Mouse (Mus musculus) limb, embryonic 12.5 days (tissue): Measurements from ENCODE around the gene Tyrobp. TPM values are rescaled to one million over a fixed set of nuclear protein-coding genes. Genes with fewer than 3 reads are reported as not detected.

Experiments used
- ATAC-seq: fragments of 200-750 bp; cut with Nextera tagmentation; 2 replicates; pipeline ENCODE4 v1.8.0; 2017; ENCODE audit warnings: low read depth, moderate TSS enrichment; ENCODE audit not compliant: insufficient number of reproducible peaks, insufficient read depth, low FRiP score, low TSS enrichment
- H3K27ac ChIP-seq: fragments of 300-500 bp; sonication (generic); 2 replicates; pipeline ENCODE4 v1.5.1; 2016; ENCODE audit warnings: mild to moderate bottlenecking, moderate library complexity
- H3K27me3 ChIP-seq: fragments of 300-500 bp; sonication (generic); 2 replicates; pipeline ENCODE4 v1.6.1; 2016; ENCODE audit warnings: mild to moderate bottlenecking, moderate library complexity
- H3K36me3 ChIP-seq: fragments of 300-500 bp; sonication (generic); 2 replicates; pipeline ENCODE4 v1.6.1; 2016; ENCODE audit warnings: mild to moderate bottlenecking, moderate library complexity
- H3K4me1 ChIP-seq: fragments of 300-500 bp; sonication (generic); replicated peaks from 2 replicates; pipeline ENCODE4 v1.6.1; 2016
- H3K4me2 ChIP-seq: fragments of 300-500 bp; sonication (generic); 2 replicates; pipeline ENCODE4 v1.6.1; 2016; ENCODE audit warnings: mild to moderate bottlenecking, moderate library complexity
- H3K4me3 ChIP-seq: fragments of 300-500 bp; sonication (generic); replicated peaks from 2 replicates; pipeline ENCODE4 v1.5.1; 2016; ENCODE audit warnings: mild to moderate bottlenecking
- H3K9ac ChIP-seq: fragments of 300-500 bp; sonication (generic); replicated peaks from 2 replicates; pipeline ENCODE4 v1.6.1; 2016; ENCODE audit warnings: mild to moderate bottlenecking, moderate library complexity
- H3K9me3 ChIP-seq: fragments of 300-500 bp; sonication (generic); 2 replicates; pipeline ENCODE4 v1.6.1; 2016; ENCODE audit warnings: mild to moderate bottlenecking, moderate library complexity
- WGBS: fragments of 180-500 bp; shearing (Covaris S2); methylation state at CpG from one replicate; pipeline ENCODE4 v1.1.7; 2016; 5-methylcytosine and 5-hydroxymethylcytosine counted together
- polyA plus RNA-seq: library from polyadenylated mRNA; unstranded; fragments of >200 nt; fragmentation: Nextera tagmentation; extraction: Ambion mirVana; gene quantifications from 2 replicates; pipeline ENCODE4 v1.2.1, GENCODE M21; 2016

Gene Tyrobp
- polyA plus RNA-seq, 1 experiment from 2014 or later: 14.1 TPM

- no peak overlapping the region for H3K4me3 ChIP-seq
- H3K27ac ChIP-seq: no peak overlapping the region
- peaks cover 97% of the 10 kb centered on the region for H3K27me3 ChIP-seq
- H3K9me3 ChIP-seq: no peaks in the 10 kb centered on the region
- no peak overlapping the region for H3K4me2 ChIP-seq
- H3K36me3 ChIP-seq: no peaks in the 10 kb centered on the region
- WGBS: 30% methylated on average over 7 of the region's 7 CpGs
- ATAC-seq: no peak
- H3K4me1 ChIP-seq: peaks cover 5% of the 10 kb centered on the region
- no peak overlapping the region for H3K9ac ChIP-seq
Observed at GRCm38 (mm10) chr7:30463568-30463967, 50.0 kb downstream of the Tyrobp start.

- Histone ChIP-seq H3K4me1 (peaks cover 5% of the 10 kb centered on the region), H3K9ac (no peak overlapping the region), H3K4me3 (no peak overlapping the region), H3K4me2 (no peak overlapping the region), H3K27me3 (peaks cover 95% of the 10 kb centered on the region), H3K36me3 (no peaks in the 10 kb centered on the region), H3K27ac (no peak overlapping the region), H3K9me3 (no peaks in the 10 kb centered on the region)
- 24% methylated on average over 4 of the region's 4 CpGs for WGBS
- no peak for ATAC-seq
Observed at GRCm38 (mm10) chr7:30463996-30464395, 50.4 kb downstream of the Tyrobp start.

GRCm38 (mm10) chr7:30464816-30465300 is 51.3 kb downstream of the Tyrobp start:
- Histone ChIP-seq H3K4me3 (no peak overlapping the region), H3K36me3 (no peaks in the 10 kb centered on the region), H3K4me2 (no peak overlapping the region), H3K9me3 (no peaks in the 10 kb centered on the region), H3K9ac (no peak overlapping the region), H3K4me1 (peaks cover 5% of the 10 kb centered on the region), H3K27me3 (peaks cover 86% of the 10 kb centered on the region), H3K27ac (no peak overlapping the region)
- 13% methylated on average over 6 of the region's 6 CpGs for WGBS
- no peak for ATAC-seq

Other genes starting within 250 kb of the Tyrobp start
- gene Zfp146, start 244.0 kb upstream of the Tyrobp start, polyA plus RNA-seq: 19.1 and 23.0 TPM in 2 replicates
- gene Cox7a1, start 229.6 kb upstream of the Tyrobp start, polyA plus RNA-seq: 2.4 and 2.9 TPM in 2 replicates
- 75.6 and 77.9 TPM in 2 replicates for gene Capns1, start 214.9 kb upstream of the Tyrobp start, polyA plus RNA-seq
- 174 and 182 TPM in 2 replicates for gene Polr2i, start 181.8 kb upstream of the Tyrobp start, polyA plus RNA-seq
- 214 and 222 TPM in 2 replicates for gene Tbcb, start 181.5 kb upstream of the Tyrobp start, polyA plus RNA-seq
- not detected in 2 replicates for gene Ovol3, start 178.0 kb upstream of the Tyrobp start, polyA plus RNA-seq
- gene Thap8, start 133.7 kb upstream of the Tyrobp start, polyA plus RNA-seq: 0.15 and 0.26 TPM in 2 replicates
- gene Wdr62, start 133.3 kb upstream of the Tyrobp start, polyA plus RNA-seq: 9.7 and 10.6 TPM in 2 replicates
- gene Clip3, start 122.0 kb upstream of the Tyrobp start, polyA plus RNA-seq: 39.7 and 46.6 TPM in 2 replicates
- 101 TPM in 2 replicates for gene Alkbh6, start 105.0 kb upstream of the Tyrobp start, polyA plus RNA-seq
- 84.6 and 98.6 TPM in 2 replicates for gene Syne4, start 99.0 kb upstream of the Tyrobp start, polyA plus RNA-seq
- 0.97 and 5.0 TPM in 2 replicates for gene E130208F15Rik, start 92.0 kb upstream of the Tyrobp start, polyA plus RNA-seq
- 20.7 and 23.6 TPM in 2 replicates for gene Sdhaf1, start 89.9 kb upstream of the Tyrobp start, polyA plus RNA-seq
- gene Lrfn3, start 51.0 kb upstream of the Tyrobp start, polyA plus RNA-seq: 6.2 and 6.6 TPM in 2 replicates
- 0.77 TPM in 1 of 2 replicates, not detected in the other for gene Hcst, start 6.1 kb downstream of the Tyrobp start, polyA plus RNA-seq
- gene Nfkbid, start 8.0 kb downstream of the Tyrobp start, polyA plus RNA-seq: 1.2 and 1.3 TPM in 2 replicates
- 32.5 and 33.9 TPM in 2 replicates for gene Aplp1, start 31.8 kb downstream of the Tyrobp start, polyA plus RNA-seq
- gene Kirrel2, start 43.9 kb downstream of the Tyrobp start, polyA plus RNA-seq: 0.29 and 0.65 TPM in 2 replicates
- gene Nphs1, start 44.6 kb downstream of the Tyrobp start, polyA plus RNA-seq: 0.10 TPM in 1 of 2 replicates, not detected in the other
- gene Prodh2, start 79.9 kb downstream of the Tyrobp start, polyA plus RNA-seq: not detected in 2 replicates
- 15.1 and 17.7 TPM in 2 replicates for gene Arhgap33, start 121.3 kb downstream of the Tyrobp start, polyA plus RNA-seq
- 9.5 and 10.9 TPM in 2 replicates for gene Hspb6, start 138.4 kb downstream of the Tyrobp start, polyA plus RNA-seq
- gene Proser3, start 138.5 kb downstream of the Tyrobp start, polyA plus RNA-seq: 15.3 and 16.0 TPM in 2 replicates
- 45.4 and 51.5 TPM in 2 replicates for gene Lin37, start 146.1 kb downstream of the Tyrobp start, polyA plus RNA-seq
- gene U2af1l4, start 149.5 kb downstream of the Tyrobp start, polyA plus RNA-seq: 87.8 and 89.9 TPM in 2 replicates
- 16.3 and 18.5 TPM in 2 replicates for gene Gm49396, start 149.6 kb downstream of the Tyrobp start, polyA plus RNA-seq
- gene Psenen, start 149.9 kb downstream of the Tyrobp start, polyA plus RNA-seq: 136 TPM in 2 replicates
- 3.2 and 4.1 TPM in 2 replicates for gene Igflr1, start 151.7 kb downstream of the Tyrobp start, polyA plus RNA-seq
- 11.0 and 12.1 TPM in 2 replicates for gene Kmt2b, start 175.0 kb downstream of the Tyrobp start, polyA plus RNA-seq
- 0.25 and 0.38 TPM in 2 replicates for gene Zbtb32, start 185.1 kb downstream of the Tyrobp start, polyA plus RNA-seq
- gene Upk1a, start 199.1 kb downstream of the Tyrobp start, polyA plus RNA-seq: 1.4 and 2.0 TPM in 2 replicates
- gene Cox6b1, start 212.4 kb downstream of the Tyrobp start, polyA plus RNA-seq: 783 and 848 TPM in 2 replicates
- gene Etv2, start 222.1 kb downstream of the Tyrobp start, polyA plus RNA-seq: not detected in 2 replicates
- gene Rbm42, start 236.6 kb downstream of the Tyrobp start, polyA plus RNA-seq: 150 and 155 TPM in 2 replicates